Mouse (Mus musculus): ENCODE measurements around the gene Rnf213.

Rnf213 gene

DNA sequence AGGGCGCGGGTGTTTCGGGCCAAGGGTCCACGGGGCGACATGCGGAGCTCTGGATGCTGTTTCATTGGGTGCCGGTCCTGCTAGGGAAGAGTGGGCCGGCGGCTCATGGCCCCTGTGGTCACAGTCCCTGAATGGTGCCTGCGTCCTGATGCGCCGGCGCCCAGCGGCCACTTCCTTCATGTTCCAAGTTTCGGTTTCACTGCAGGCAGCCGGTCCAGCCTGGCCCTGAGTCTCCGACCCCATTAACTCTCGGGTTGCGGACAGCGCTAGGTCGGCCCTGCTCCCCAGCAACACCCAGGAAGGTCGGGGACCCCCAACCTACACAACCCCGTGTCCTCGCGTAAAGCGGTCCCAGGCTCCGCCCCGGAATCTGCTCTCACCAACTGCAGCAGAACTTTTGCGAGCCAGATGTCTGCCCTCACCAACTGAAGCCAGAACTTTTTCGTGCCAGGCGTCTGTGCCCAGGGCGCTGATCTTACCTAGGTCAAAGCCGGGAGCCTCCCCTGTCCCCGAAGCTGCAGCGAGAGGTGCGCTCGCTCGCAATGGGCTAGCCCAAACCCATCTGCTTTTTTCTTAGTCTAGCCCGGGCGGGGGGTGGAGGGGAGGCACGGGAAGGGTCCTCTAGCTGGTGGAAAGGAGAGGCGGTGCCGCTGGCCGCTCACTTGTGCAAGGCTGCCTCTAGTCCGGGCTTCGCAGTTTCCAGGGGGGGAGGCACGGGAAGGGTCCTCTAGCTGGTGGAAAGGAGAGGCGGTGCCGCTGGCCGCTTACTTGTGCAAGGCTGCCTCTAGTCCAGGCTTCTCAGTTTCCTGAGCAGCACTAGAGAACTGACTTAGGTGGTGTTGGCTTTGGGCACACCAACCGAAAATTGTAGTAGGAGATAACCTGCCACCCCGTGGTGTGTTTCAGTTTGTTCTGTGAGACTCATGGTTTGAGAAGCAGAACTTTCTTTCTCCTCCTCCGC, 2.3 kb upstream of the Rnf213 start:
- no peak for DNase-seq (ENCODE audit: low read depth, low spot score)

DNA sequence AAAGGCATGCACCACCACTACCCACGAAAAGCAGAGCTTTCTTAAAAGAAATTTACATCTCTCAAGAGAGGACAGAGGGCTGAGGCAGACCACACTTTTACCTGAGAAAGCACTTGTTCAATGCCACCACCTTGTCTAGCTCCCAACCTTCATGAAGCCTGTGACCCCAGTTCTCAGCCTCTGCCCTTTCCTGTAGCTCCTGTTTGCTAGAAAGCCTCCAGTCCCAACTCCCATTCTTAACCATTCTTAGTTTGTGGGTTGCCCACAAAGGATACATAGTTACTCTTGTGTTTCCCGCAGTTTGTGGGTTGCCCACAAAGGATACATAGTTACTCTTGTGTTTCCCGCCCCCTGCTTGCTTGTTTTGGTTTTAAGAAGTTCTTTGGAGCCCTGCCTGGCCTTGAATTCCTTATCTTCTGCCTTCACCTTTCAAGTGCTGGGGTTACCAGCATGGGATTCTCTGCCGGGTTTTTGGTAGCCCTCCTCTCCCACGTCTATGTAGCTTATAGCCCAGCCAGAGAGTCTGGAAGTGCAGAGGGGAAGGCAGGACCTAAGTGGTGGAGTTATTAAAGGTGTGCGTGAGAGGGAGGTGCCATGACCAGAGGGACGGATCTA, 1.4 kb upstream of the Rnf213 start:
- DNase-seq (ENCODE audit: low read depth, low spot score), result no peak

DNA sequence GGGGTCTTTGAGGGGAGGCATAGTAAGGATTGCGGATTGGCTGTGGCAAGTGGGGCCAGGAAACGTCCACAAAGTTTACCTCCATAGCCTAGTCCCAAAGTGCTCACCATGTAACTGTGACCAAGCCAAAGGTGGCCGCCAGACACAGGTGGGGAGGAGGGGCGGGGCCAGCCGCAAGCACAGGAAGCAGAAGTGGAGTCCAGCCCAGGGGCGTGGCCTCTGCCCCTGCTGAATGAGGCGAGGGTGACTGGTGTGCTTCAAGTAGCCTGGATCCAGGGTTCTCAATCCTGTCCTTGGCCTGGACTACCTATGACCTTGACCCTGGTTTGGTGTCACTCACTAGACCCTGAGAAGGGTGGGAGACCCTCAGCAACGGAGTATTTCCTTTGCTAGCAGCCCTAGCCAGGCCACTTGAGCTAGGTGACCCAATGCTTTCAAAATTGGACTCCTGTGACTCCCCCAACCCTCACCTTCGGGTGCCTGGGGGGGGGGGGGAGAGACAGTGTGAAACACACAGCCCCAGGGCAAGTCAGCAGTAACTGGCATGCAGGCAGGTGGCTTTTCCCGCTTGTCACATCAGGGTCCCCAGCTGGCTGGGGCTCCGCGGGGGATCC, 792 bp upstream of the Rnf213 start:
- DNase-seq (ENCODE audit: low read depth, low spot score), result no peak

DNA sequence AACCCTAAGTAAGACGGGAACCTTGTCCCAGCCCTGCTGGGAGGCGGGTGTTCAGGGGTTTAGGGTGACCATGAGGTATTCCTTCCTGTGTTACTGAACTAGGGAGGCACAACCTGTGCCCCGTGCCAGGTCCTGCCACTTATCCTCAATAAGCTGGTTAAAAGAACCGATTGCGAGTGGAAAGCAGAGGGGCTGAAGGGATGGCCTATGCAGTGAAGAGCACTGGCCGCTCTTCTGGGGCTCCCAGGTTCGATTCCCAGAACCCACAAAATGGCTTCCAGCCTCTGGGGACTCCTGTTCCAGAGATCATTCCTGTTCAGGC, 544 bp downstream of the Rnf213 start:
- DNase-seq (ENCODE audit: low read depth, low spot score), result no peak

DNA sequence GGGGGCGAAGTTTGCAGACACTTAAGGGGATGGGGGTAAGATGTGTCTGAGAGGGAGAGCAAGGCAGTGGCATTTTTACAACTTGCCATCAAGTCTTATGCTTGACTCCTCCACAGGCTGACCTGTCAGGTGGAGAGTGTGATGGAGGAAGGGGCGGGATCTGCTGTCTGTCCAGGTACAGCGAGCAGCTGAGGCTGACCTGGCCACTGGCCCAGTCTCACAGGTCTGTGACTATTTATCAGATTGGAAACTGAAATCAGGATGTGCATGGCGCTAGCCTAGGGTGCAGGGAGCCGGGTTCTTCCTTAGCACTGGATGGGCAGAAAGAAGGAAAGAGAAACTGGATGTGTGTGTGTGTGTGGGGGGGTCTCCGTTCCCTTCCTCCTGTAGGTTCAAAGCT, 1.3 kb downstream of the Rnf213 start:
- no peak for DNase-seq (ENCODE audit: low read depth, low spot score)

DNA sequence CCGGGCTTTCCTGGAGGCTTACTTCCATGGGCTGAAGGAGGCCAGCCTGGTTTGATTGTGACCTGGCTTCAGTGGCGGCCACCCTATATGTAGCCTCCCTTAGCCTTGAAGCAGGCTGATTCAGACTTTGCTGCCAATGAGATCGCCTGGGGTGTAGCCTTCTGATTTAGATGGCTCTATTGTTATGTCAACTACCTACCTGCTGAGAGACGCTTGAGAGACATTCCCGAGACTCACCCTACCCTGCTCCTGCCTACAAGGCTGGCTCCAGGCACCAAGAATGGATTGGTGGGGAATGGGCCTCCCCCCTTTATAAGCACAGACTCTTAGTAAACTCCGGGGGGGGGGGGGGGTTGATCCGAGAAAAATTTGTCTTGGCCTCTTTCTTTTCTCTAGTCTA, 2.5 kb downstream of the Rnf213 start:
- DNase-seq (ENCODE audit: low read depth, low spot score), result no peak

DNA sequence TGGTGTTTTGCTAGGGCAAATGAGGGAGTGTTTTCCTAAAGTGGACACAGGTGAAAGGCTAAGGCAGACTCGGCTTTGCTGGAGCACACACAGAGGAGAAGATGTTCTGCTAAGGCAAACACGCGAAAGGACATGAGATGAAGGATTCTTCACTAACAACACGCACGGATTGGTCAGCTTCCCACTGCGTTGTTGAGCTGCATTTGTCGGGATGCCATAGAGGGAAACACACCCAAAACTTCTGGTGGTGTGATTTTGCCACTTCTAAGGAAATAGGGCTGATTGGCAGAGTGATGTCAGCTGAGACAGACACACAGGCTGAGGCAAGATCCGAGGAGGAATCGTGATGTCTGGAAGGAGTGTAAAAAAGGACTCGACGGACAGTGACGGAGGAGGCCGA, 3.0 kb downstream of the Rnf213 start:
- DNase-seq (ENCODE audit: low read depth, low spot score), result no peak

DNA sequence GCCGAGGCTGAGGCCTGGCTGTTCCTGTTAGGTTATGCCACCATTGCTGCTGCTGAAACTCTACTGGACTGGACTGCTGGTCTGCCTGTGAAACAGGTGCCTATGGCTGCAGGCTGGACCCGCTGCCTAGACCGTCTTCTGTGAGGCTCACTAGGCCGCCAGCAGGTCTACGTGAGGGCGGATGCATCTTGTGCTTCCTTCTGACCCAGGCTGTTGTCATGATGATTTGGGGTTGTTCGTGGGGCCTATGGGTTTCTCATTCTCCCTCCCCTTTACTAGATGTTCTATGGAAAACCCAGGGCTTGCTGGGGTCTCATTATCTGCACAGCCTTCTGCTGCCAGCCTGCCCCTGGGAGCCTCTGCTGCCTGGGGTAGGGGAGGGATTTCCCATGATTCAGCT, 3.6 kb downstream of the Rnf213 start:
- DNase-seq (ENCODE audit: low read depth, low spot score), result no peak

DNA sequence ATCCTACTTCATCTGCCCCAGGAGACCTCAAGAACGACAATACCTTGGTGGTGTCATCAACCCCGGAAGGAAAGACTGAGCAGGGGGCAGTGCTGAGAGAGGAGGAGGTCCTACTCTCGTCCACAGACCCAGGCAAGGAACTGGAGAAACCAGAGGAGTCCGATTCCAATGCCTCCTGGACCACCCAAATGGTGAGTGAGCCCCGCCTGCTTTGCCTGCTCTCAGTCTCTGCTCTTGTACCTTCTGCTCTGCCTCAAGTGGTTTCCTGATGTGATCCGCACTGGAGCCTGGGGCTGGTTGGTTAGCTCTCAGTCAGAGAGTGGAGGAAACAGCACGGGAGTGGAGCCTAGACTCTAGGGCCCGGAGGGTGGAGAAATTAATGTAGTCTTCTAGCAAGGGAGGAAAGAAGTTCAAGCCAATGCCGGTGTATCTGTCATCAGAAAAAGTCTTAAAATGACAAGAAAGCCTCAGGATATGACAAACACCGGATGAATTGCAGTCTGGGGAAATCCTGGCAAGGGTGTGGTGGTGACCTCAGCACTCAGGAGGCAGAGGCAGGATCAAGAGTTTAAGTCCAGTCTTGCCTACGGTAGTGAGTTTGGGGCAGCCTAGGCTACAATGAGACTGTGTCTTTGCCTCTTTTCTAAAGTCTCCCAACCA, 9.7 kb downstream of the Rnf213 start:
- DNase-seq (ENCODE audit: low read depth, low spot score), result no peak

DNA sequence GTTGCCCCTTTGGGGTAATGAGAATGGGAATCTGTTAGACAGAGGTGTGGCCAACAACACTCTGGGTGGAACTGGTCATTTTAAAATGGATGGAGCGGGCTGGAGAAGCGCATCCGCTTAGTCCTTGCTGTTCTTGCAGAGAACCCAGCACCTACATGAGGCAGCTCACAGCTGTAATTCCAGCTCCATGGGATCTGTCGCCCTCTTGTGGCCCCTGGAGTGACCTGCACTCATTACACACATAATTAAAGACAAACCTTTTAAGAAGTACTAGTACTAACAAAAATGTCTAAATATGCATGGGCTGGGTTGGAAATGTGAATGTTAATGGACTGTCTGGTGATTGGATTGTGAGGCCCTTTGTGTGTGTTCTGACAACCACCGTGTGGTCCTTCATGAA, 11.7 kb downstream of the Rnf213 start:
- DNase-seq (ENCODE audit: low read depth, low spot score), result peak; percentile 46

DNA sequence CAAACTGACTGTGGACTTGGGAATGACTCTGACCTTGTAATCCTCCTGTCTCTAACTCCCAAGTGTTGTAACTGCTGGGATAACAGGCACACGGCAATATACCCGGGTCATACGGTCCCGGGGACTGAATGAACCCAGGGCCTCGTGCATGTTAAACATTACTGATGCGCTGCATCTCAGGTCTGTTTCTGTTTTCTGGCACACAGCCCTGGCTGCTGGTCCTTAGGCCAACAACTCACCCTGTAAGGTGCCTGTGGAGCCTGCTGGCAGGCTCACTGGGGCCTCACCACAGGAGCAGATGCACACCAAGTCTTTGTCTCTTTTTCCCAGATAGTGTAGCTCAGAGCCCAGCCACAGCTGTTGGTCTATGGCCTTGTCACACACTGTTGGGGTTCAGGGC, 14.5 kb downstream of the Rnf213 start:
- no peak for DNase-seq (ENCODE audit: low read depth, low spot score)

DNA sequence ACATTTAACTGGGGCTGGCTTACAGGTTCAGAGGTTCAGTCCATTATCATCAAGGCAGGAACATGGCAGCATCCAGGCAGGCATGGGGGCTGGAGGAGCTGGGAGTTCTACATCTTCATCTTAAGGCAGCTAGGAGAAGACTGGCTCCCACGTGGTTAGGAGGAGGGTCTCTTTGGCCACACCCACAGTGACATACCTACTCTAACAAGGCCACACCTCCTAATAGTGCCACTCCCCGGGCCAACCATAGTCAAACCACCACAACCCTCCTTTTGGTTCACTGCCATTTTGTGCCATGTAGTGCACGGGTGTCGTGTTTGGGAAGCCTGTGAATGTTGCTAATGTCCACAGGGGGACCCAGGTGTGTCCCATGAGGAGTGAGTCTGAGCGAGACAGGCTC, 15.1 kb downstream of the Rnf213 start:
- no peak for DNase-seq (ENCODE audit: low read depth, low spot score)

DNA sequence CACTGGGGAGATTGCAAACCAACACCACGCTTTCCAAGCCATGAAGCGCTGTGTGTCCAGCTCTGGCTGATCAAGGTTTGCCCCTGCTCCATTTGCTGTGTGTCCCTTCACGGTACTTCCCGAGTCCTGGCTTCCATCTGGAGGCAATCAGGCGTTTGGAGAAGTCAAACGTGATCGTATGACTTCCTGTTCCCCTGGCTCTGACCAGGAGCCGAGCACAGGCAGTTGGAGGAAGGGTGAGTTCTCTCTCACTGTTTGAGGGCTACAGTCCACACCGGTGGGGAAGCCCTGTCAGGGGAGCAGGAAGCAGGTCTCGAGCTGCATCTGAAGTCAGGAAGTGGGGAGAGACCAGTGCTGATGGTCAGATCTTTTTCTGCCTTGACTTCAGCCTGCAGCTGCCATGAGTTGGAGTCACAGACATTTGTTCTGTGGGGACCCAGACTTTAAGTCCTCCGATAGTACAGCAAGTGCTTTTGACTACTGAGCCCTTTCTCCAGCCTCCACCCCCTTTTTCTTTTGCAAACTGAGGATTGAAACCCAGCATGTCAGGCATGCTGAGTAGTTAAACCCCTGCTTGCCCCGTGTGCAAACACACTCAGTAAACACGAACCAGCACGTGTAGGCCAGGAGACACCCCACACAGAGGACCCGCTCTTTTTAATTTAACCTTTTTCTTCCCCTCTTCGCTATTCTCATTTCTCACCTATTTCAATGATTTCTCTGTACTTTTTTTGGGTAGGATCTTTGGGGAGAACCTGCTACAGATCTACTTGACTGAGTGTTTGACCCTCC, 26.6 kb downstream of the Rnf213 start:
- DNase-seq (ENCODE audit: low read depth, low spot score), result no peak

DNA sequence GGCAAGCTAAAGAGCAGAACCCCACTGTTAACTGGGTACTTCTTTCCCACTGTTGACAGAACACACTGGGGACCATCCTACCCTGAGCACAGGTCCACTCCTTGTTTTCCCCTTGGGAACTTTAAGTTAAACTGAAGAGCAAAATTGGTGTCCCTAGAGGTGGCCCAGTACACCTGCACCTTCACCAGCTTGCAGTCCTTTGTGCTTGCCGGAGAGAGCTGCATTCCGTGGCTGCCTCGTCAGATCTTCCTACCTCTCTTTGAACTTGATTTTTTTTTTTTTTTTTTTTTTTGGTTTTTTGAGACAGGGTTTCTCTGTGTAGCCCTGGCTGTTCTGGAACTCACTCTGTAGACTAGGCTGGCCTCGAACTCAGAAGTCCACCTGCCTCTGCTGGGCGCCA, 27.5 kb downstream of the Rnf213 start:
- no peak for DNase-seq (ENCODE audit: low read depth, low spot score)

DNA sequence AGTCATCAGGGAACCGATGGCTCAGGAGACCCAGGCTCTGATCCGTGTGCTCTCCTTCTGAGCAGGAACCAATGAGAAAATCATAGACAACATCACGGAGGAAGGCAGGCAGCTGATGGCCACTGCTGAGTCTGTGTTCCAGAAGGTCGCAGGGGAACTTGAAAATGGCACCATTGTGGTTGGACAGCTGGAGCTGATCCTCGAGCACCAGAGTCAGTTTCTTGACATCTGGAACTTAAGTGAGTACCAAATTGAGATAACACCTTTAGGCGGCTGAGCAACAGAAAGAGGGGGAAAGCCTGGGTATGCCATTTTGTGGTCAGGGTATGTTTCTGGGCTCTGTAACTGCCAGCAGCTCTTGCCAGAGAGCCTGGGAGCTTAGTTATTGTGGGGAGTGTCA, 34.5 kb downstream of the Rnf213 start:
- no peak for DNase-seq (ENCODE audit: low read depth, low spot score)

DNA sequence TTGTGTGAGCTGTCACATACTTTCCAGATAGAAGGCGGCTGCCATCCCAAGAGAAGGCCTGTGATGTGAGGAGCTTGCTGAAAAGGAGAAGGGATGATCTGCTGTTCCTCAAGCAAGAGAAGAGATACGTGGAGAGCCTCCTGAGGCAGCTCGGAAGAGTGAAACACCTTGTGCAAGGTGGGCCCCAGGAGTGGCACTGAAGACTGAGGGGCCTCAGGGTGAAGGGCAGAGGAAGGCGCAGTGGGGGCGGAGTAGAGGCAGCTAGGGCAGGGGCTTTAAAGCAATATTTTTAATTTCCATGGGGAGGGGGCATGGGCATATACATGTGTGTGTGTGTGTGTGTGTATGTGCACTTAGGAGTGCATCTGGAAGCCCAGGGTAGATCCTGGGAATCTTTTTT, 35.1 kb downstream of the Rnf213 start:
- DNase-seq (ENCODE audit: low read depth, low spot score), result no peak

DNA sequence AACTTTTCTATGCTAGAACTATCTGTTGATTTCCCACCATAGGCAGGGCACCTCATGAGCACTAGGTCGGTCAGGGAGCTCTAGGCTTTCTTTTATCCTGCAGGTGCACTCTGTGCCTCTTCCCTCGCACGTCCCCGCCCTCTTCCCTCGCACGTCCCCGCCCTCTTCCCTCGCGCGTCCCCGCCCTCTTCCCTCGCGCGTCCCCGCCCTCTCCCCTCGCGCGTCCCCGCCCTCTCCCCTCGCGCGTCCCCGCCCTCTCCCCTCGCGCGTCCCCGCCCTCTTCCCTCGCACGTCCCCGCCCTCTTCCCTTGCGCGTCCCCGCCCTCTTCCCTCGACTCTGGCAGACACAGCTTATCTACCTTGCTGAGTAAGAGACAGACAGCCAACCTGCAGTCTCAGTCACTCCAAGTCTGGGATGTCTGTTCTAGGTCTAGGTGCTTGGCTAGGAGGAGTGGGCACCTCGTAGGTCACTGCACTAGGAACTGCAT, 35.8 kb downstream of the Rnf213 start:
- peak; percentile 58 for DNase-seq (ENCODE audit: low read depth, low spot score)

DNA sequence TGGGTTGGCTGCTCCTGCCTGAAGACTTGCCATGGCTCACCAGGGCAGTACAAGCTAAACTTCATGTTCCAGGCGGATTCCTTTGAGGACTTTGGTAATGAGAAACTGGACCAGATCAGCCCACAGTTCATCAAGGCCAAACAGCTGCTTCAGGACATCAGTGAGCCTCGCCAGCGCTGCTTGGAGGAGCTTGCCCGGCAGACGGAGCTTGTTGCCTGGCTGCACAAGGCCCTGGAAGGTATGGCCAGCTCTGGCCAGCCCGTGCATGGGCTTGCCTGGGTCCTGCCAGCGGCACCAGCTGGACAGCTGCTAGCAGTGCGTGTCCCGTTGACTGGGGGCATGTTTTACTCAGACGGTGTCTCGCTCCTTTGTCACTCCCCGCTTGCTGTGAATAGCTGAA, 38.6 kb downstream of the Rnf213 start:
- DNase-seq (ENCODE audit: low read depth, low spot score), result no peak

DNA sequence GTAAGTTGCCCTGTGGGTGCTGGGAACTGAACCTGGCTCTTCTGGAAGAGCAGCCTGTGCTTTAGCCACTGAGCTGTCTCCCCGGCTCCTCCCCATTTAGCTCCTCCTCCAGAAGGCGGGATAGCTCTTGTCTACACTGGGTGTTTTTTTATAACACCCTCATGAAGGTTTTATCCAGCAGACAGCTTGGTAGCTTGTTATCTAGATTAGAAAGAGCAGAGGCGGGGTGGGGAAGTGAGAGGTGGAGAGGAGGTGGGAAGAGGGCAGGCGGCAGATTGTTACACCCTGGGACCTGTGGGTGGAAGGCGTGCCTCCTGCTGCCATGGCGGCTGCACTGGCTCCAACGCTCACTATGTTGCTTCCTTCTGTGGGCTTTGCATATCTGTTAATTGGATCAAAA, 39.8 kb downstream of the Rnf213 start:
- no peak for DNase-seq (ENCODE audit: low read depth, low spot score)

DNA sequence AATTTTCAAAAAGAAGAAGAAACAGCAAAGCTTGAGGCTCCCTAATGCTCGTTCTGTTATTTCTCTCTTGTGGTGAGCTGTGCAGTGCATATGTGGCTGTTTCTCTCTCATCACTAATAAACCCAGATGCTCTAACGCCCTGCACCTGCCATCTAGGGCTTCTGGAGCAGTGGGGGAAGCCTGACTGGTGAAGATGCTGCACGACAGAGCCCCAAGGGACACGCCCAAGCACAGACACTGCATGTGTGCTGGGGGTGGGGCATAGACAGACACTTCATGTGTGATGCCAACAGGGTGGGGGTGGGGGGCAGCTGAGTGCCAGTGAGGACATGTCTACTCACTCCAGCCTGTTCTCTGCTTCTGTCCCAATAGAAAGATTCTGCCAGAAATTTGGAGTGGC, 41.4 kb downstream of the Rnf213 start:
- no peak for DNase-seq (ENCODE audit: low read depth, low spot score)

Measured in retina, postnatal 7 days (tissue).